Mouse (Mus musculus) adrenal gland, adult 18-20 months (tissue): Measurements from ENCODE around the gene Egfr. TPM values are rescaled to one million over a fixed set of nuclear protein-coding genes. Genes with fewer than 3 reads are reported as not detected.

Experiments
- DNase-seq, 2 experiments: peaks; one replicate each; pipeline ENCODE4 v3.0.0; 2021 to 2022; ENCODE audit warnings: low spot score in 2 of 2
- long read RNA-seq, 2 experiments: library from polyadenylated mRNA; stranded (forward); transcript quantifications; one replicate each; pipeline ENCODE4 v2.0.0; 2021
- total RNA-seq, 2 experiments: library from RNA; stranded (reverse); gene quantifications; 1 replicate in 1 of 2; 2 replicates in 1 of 2; pipeline ENCODE4 v1.2.3; 2021

Egfr gene
- 10 to 100 TPM; 10.4 to 11.8 TPM for total RNA-seq
- long read RNA-seq, experiment 1, full-length matches to known transcripts: 4 of 4 reads
- long read RNA-seq, experiment 1, partial matches to known transcripts: 0 of 4 reads
- long read RNA-seq, experiment 1, other reads (novel, unspliced or antisense): 0 of 4 reads
- long read RNA-seq, experiment 2, partial matches to known transcripts: 1 of 1 reads
- long read RNA-seq, experiment 2, other reads (novel, unspliced or antisense): 0 of 1 reads

DNA sequence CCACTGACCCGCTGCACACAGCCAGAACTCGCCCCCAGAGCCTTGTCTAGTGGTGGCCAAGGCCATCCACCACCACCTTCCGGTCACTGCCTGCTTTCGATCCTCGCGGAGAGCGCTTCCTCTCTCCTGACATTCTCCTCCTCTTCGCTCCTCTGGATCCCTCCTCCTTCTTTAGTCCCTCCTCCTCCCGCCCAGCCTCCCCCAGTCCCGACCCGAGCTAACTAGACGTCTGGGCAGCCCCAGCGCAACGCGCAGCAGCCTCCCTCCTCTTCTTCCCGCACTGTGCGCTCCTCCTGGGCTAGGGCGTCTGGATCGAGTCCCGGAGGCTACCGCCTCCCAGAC is at the start of gene Egfr:
Gene Egfr, plus strand, starts transcription at position 197 of the 342 bp plus-strand sequence.
- DNase-seq: peak; percentile 36 to 53

DNA sequence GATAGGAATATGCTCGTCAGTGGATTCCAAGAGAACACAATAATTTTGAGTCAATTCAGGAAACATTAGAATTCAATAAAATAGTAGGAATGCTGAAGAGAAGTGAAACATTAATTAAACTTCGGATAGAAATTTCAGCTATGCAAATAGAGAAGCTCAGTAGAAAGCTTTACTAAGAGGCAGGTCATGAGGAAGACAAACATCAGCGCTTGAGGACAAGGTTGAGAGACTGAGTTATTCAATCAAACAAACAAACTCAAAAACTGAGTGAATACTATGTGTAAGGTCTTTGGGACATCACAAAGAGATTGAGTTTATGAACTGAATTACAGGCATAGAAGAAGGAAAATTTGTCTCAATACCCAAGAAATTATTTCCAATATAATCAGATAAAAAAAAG is 48.8 kb upstream of the Egfr start:
- no peak for DNase-seq

DNA sequence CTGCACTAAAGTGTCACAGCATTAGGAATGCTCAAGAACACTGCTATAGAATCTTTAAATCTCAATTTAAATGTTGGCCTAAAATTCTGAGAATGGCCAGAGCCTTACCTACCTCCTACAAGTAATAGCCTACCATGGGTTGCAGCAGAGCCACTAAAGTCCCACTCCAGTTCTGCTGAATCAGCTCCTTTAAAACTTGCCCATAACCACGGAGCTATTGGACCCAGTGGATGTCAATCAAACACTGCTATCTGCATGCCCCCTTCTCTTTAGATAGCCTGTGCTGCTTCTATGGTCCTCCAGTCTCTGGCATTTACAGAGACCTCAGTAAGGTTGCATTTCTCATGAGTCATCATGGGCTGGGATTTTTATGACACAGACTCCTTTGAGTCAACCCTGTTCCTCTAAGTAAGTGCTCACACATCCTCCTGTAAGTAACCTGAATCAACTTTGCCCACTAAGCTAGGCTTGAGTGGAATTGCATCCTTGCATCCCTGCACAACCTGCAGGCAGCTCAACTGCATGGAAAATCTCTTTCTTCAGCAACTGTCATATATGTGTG is 16.8 kb upstream of the Egfr start:
- DNase-seq: no peak

DNA sequence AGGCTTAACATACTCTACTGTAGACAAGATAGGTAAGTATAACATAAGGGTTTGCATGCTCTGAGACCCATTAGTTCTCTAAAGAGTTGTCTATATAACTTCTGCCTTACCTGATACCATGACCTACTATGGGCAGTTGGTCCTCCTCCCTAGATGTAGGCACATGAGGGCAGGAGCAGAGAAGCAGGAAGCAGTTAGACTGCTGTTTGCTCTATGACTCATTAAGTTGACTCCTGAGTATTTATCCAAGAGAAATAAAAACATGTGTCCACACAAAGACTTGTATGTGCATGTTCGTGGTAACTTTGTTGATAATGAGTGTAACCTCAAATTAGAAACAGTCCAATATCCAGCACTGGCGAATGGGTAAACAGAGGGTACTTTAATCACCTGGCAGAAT is 14.7 kb upstream of the Egfr start:
- DNase-seq: no peak

DNA sequence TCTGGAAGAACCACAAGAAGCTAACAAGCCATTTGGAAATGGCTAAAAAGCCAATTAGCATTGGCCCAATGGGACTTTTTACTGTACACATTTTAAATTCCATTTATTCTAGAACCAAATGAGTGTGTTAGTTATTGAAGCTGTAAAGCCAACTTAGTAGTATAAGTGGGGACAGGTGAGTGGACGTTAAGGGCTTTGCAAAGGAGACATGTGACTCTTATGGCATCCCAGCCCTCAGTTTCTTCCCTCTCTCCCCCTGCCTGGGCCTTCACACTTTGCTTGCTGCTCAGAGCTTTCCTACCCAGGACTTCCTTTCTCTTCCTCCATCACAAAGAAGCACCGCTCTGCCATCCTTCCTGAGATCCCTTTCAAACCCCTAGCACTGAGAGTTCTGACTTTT is 13.3 kb upstream of the Egfr start:
- no peak for DNase-seq

DNA sequence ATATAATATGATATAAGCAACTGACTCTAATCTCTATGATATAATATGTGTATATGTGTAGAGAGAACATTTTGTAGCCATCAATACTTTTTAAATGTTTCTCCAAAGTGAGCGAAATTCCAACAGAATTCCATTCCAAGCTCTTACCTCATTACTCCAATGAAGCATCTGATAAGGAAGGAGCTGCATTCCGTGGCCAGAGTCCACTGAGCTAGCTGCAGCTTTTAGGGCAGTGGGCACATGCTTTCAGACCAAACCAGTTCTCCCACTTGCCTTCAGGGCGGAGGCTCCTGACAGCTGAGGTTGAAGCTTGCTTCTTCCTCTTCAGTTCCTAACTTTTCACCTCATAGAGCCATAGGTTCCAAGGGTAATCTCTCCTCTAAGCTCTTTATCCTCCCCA is 12.8 kb upstream of the Egfr start:
- DNase-seq: no peak

DNA sequence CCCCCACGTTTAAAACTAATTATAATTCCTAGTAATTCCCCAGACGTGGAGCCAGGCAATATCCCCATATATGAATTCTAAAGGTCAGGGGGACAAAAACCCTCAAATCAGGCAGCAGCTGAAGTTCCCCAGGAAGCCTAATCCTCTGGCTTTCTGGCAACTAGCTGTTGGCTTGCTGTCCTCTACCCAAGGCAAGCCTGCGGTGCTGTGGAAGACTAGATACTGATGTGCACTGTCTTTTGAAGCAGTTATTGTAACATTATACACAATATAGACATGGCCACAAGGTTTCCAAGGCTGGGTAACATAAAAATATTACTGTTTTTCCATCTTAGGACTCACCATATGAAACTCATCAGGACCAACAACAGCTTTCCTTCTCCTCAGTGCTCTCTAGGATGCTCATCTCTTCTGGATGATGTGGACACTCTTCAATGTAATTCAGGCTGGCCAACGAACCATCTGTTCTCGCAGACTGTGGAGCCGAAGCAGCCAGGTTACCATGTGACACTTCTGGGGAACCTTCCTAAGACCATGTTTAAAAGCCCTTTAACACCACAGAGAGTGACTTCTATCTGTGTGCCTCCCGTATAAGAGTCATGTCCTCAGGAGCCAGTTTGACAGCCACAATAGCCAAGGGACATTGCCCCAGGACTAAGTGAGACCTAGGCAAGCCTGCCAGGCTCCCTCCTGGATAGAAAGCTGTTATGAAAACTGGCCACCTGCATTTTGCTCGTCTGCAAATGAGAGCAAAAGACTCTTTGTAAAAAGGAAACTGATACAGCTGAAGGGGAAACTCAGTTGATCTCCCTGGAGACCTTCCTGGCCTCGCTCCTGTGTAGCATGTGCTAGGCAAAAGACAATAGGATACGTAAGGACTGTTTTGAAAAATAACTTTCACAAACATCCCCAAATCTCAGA is 11.1 kb upstream of the Egfr start:
- DNase-seq: no peak

DNA sequence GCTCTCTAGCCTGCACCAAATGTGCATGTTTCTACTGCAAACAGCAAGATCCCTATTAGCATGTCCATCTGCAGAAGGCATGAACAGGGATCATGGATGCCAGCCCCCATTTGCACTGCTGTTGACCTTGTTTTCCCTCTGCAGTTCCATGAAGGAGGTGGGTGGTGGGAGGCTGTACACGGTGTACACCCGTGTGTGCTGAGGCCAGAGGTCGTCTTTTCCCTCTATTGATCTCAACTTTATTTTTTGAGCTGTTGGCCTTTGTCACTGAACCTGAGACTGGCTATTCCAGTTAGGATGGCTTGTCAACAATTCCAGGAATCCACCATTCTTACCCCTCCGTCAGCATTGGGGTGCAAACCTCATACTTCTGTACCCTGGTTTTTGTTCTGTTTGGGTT is 9.8 kb upstream of the Egfr start:
- DNase-seq: no peak

DNA sequence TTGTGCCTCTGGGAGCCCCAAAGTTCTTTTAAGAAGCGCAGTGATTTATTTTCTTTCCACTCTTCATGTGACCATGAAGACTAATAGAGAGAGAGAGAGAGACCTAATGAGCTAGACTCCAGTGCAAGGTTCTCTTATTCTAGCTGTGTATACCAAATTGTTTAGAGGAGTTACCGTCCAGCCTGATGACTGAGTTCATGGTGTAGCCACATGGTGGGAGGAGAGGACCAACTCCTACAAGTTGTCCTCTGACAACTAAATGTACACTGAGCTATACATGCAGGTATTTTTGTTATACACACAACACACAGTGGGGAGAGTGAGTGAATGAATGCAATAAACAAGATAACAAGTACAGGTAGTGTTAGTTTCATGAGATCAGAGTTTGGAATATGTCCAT is 9.2 kb upstream of the Egfr start:
- no peak for DNase-seq

DNA sequence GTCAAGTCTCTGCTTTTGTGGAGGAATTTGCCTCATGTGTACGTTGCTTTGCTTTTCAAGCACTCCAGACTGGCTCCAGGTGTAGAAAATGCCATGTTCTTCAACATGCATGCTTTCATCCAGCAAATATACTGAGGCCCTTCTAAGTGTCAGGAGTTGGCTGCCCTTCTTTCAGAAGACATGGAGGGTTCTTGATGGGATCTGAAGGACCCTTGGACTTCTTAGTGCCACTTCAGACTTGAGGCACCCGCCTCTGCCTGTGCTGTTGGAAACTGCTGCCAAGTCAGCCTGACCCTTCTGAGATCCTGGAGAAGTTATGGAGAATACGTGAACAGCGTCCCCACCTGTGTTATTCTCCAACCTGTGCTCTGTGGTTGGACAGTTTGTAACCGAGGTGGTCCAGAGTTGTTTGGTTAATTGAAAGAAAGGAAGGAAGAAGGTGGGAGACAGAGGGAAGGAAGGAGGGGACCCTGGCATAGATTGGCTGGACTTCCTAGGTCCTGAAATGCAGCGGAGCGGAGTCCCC is 483 bp upstream of the Egfr start:
- DNase-seq: no peak

DNA sequence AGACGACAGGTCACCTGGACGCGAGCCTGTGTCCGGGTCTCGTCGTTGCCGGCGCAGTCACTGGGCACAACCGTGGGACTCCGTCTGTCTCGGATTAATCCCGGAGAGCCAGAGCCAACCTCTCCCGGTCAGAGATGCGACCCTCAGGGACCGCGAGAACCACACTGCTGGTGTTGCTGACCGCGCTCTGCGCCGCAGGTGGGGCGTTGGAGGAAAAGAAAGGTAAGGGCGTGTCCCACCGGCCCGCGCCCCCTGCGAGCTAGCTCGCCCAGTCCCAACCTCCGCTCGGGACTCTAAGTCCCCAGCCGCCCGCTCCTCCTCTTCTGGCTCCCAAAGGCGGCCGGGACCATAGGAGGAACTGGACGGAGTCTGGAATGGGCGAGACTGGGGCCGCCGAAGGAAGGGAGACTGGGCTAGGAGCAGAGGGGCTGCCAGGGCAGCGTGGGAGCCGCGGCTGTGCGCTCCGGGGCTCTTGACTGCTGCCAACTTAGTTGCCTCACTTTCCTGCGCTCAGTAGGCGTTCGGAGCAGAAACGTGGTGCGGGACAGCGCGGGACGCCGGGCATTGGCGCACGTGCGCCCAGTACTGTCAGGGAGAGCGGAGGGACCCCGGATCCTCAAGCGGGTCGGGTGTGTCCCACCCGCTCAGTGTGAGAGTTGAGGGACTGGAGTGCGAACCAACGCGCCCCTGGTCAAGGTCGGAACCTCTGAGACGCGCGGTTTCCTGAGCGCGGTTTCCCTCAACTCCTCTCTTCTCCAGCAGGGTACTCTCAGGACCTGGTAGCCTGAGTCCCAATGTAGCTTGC is 548 bp downstream of the Egfr start:
- DNase-seq: peak in 1 of 2 experiments; percentile 10

DNA sequence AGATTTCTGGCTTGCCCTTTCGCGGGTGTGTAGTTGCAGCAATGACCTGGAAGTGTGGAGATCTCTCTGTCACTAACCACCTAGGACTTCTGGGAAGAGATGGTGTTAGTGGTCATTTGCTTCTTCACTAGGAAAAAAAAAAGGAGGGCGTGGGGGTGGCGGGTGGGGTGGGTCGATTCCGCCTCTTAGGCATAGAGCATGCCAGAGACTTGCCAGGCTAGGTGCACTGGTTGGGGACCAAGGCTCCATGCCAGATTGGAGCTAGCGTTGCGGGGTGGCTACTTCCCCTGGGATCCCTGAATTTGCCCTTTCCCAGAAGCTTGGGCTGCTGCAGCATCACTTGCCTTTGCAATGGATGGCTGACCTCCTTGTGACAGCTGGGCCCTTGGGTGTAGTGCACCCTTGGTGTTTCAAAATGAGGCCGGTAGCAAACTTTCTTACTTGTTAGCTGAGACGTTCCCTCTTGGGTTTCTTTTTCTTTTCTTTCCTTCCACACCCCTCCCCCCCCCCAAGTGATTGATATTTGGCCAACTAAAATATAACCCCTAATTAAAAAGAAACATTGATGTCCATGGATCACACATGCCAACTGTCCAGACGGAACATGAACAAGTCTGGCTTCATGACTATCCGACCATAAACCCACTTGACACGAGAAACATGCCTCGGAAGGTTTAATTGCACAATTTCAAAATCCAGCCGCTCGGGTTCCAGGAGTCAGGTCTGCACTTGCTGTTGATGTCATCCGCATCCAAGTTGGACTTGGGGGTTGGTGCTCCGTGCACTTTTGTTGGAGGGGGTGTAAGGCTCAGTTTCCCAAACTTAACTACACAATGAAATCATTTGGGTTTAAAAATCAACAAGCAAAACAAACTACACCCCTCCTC is 1.4 kb downstream of the Egfr start:
- no peak for DNase-seq

DNA sequence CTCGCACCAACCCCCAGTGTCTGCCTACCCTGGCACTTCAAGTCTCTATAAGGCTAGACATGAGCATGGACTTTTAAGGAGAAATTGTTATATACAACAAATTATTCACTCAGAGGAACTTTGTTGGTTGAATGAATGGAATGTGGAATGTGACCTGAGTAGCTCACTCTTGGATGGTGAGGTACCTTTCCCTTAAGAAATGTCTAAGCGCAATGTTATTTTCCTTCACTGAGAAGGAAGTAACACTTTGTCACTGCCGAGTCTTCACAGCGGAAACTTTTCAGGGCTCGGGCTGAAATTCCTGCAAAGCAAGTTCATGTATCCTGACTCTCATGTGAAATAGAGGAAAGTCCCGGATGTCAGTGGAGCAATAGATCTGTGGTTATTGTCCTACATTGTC is 7.9 kb downstream of the Egfr start:
- no peak for DNase-seq

DNA sequence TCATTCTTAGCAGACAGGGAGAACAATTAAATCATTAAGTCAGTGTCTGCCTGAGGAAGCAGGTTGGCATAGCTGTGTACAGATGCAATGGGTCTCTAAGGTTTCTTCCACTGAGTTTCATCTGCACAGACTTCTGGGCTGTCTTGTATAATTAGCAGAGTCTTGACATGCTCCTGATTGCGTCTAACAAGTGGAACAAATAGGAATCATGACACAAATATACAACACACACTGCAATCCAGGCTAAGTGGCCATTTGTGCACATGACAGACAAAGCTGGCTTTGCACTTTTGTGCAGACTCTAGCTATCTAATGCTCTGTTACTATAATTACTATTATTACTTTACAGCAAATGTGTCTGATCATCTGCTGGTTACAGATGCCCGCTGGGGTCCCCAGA is 9.2 kb downstream of the Egfr start:
- DNase-seq: no peak

DNA sequence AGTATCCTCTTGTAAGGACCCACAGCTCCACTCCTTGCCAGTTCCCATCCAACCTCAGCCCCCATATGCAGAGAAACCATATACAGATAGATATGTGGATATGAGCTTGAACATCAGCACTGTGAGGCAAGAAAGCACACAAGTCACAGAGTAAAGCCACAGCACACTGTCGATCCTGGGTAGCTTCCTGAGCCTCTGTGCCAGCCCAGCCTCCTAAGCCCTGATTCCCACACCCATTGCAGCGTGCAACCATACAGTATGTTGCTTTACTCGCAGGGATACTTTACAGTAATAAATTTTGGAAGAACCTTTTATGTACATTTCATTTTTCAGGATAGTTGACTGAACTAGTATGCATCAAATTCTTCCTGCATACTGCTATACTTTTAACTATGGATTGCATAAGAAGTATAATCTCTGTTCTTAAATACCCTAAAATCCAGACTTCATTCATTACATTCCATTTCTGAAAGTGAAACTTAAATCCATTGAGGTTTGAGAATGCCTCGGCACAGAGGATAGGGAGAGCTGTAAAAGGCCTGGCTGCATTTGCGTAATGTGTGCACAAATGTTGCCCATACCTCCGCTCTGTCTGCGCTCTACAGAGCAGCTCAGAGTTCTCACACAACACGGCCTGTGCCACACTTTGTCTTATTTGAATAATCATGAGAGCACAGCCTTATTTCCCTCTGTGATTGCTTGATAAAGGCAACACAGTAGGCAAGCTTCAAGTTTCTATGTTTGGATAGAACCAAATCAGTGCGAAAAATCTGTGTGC is 14.2 kb downstream of the Egfr start:
- no peak for DNase-seq

DNA sequence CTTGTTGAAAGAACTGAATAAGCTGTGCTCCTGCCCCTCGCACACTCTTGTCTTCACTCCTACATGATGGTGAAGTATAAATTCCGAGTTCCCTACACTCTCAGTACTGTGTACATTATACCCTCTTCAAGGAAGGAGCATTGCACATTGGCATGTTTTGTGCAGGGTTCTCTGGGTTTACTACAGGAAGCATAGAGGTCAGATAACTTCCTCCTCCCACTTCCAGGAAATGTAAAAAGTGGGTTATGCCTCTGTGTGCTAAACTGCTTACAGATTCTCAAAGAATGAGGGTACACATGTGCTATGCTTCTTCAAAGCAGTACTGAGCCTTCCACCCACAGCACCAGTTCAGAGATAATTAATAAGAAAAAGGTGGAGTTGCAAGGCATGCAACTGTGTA is 16.0 kb downstream of the Egfr start:
- no peak for DNase-seq

DNA sequence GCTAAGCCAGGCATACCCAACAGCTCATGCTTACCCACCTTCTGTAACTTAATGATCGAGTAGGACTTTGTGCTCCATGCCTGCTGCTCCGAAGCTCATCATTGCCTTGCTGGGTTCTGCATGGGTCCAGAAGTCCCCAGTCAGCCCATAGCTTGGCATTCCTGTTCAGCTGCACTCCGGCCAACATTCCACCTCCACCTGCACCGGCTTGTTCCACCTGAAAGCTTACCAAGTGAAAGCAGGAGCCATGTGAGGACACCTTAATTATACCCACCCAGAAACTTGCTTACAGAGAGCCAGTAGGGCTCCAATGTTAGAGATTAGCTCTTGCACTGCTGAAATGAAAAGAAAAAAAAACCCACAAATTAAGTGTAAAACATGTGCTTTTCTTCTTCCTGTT is 17.3 kb downstream of the Egfr start:
- no peak for DNase-seq

DNA sequence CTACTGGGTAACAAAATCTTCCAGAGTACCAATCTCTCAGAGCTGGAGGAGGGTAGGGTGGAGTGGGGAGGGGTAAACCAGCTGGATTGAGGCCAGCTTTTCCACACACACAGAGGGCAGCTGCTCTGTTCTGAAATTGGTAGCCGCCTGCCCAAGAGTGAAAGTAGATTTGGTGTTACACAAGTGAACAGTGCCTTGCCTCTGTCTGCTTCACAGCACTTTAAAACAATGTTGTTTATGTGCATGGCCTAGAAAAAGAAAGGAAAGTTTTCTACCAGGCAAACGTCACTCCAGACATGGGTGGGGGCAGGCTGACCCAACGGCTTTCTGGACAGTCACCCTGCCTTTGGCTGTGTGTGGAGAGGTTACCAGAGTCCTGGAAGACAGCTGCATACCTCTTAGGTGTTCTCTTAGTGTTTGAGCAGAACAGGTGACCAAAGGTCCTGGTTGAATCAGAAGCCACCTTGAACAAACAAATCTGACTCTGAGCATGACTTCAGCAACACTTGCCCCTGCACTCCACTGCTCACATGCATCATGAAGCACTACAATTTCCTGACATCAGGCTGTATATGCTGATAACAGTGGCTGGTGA is 17.8 kb downstream of the Egfr start:
- DNase-seq: no peak

DNA sequence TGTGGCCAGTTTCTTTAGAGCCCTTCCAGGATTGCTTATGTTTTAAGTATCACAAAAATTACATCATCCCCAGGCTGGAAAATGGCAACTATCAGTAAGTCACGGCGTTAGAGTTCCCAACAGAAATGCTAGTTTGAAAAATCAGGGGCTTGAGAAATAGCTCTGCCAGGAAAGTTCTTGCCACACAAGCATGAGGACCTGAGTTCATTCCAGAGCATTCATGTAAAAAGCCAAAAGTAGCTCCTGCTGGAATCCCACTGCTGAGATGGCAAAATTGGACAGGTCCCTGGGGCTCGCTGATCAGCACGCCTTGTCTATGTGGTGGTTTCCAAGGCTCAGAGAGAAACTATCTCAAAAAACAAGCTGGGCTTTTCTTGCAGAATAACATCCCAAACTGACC is 19.0 kb downstream of the Egfr start:
- no peak for DNase-seq
